Mouse (Mus musculus) megakaryocyte, adult 5-6 weeks (primary cell): ENCODE measurements at regions not wholly inside any gene's neighbourhood (a gene's known extent, or its start where the extent isn't known, plus 50 kb on each side); places are given as distances from the start of the nearest gene placed in this dataset.
A peak's percentile ranks its signal among the peaks of the same experiment; 100 is the strongest.

ENCODE experiments used
- ATAC-seq: 2 replicates; pipeline ENCODE4 v1.8.0; 2016; ENCODE audit warnings: mild to moderate bottlenecking, inconsistent platforms; ENCODE audit not compliant: poor library complexity, severe bottlenecking

- ATAC-seq, result no peak
Measured at GRCm38 (mm10) chr5:111543721-111544495, 126.7 kb downstream of the Mn1 start.

- ATAC-seq, result peak; percentile 33; the same call in 1 of the 2 replicates
Measured at GRCm38 (mm10) chr5:111553471-111554382, 136.6 kb downstream of the Mn1 start.

GRCm38 (mm10) chr5:111554551-111555311 is 137.6 kb downstream of the Mn1 start:
- ATAC-seq, result no peak

- ATAC-seq, result no peak
Measured at GRCm38 (mm10) chr5:111555312-111555957, 138.3 kb downstream of the Mn1 start.

- ATAC-seq, result no peak
Measured at GRCm38 (mm10) chr5:111555981-111556380, 138.8 kb downstream of the Mn1 start.

- no peak for ATAC-seq
Measured at GRCm38 (mm10) chr5:111560432-111560831, 143.3 kb downstream of the Mn1 start.

GRCm38 (mm10) chr5:111561301-111561700 is 144.1 kb downstream of the Mn1 start:
- no peak for ATAC-seq

- no peak for ATAC-seq
Measured at GRCm38 (mm10) chr5:111570826-111571225, 153.7 kb downstream of the Mn1 start.

GRCm38 (mm10) chr5:111573265-111573873 is 156.2 kb downstream of the Mn1 start:
- no peak for ATAC-seq

GRCm38 (mm10) chr5:111574219-111574840 is 157.2 kb downstream of the Mn1 start:
- no peak for ATAC-seq

- no peak for ATAC-seq
Measured at GRCm38 (mm10) chr5:111575376-111575775, 158.2 kb downstream of the Mn1 start.

- no peak for ATAC-seq
Measured at GRCm38 (mm10) chr5:111577441-111577840, 156.3 kb upstream of the Gm26897 start.

GRCm38 (mm10) chr5:111578088-111578487 is 155.6 kb upstream of the Gm26897 start:
- ATAC-seq, result no peak

- ATAC-seq, result no peak
Measured at GRCm38 (mm10) chr5:111578977-111579727, 154.6 kb upstream of the Gm26897 start.

GRCm38 (mm10) chr5:111580870-111581771 is 152.6 kb upstream of the Gm26897 start:
- no peak for ATAC-seq

- no peak for ATAC-seq
Measured at GRCm38 (mm10) chr5:111582004-111582403, 151.7 kb upstream of the Gm26897 start.

GRCm38 (mm10) chr5:111590619-111591081 is 143.1 kb upstream of the Gm26897 start:
- ATAC-seq, result no peak

- no peak for ATAC-seq
Measured at GRCm38 (mm10) chr5:111592807-111593206, 140.9 kb upstream of the Gm26897 start.
